Mouse (Mus musculus) adrenal gland, postnatal 4 days (tissue): Measurements from ENCODE around the gene Rnf103. TPM values are rescaled to one million over a fixed set of nuclear protein-coding genes. Genes with fewer than 3 reads are reported as not detected.

Source experiments
- total RNA-seq, 2 experiments: library from RNA; stranded (reverse); gene quantifications; 2 replicates each; pipeline ENCODE4 v1.2.3; 2021

Rnf103 gene
- total RNA-seq, 2 experiments from 2014 or later = 38.9 to 39.1 TPM

Other genes with a start within 250 kb of the Rnf103 start
- gene Krcc1, start 222.2 kb upstream of the Rnf103 start, total RNA-seq = 10 to 100 TPM; 48.8 to 55.4 TPM
- gene Smyd1, start 171.7 kb upstream of the Rnf103 start, total RNA-seq = 1 to 10 TPM; 2.7 to 6.3 TPM
- not detected for gene Cd8b1, start 171.1 kb upstream of the Rnf103 start, total RNA-seq
- under 1 TPM in 1 of 2 experiments, not detected in 1; 0.40 TPM for gene Cd8a, start 120.5 kb upstream of the Rnf103 start, total RNA-seq
- 10 to 100 TPM; 75.1 to 81.6 TPM for gene Rmnd5a, start 53.3 kb upstream of the Rnf103 start, total RNA-seq
- 100 to 1,000 TPM in 1 of 2 experiments, 10 to 100 TPM in 1; 92.9 to 102 TPM for gene Chmp3, start 49.9 kb downstream of the Rnf103 start, total RNA-seq
- 10 to 100 TPM; 69.6 to 70.1 TPM for gene Kdm3a, start 139.1 kb downstream of the Rnf103 start, total RNA-seq
- gene Reep1, start 213.7 kb downstream of the Rnf103 start, total RNA-seq = 10 to 100 TPM; 22.3 to 24.4 TPM